Mouse (Mus musculus): ENCODE measurements around the gene Calb2. TPM values are rescaled to one million over a fixed set of nuclear protein-coding genes. Genes with fewer than 3 reads are reported as not detected.

The Calb2 gene
- polyA plus RNA-seq, 1 experiment from 2014 or later = 15.4 TPM

DNA sequence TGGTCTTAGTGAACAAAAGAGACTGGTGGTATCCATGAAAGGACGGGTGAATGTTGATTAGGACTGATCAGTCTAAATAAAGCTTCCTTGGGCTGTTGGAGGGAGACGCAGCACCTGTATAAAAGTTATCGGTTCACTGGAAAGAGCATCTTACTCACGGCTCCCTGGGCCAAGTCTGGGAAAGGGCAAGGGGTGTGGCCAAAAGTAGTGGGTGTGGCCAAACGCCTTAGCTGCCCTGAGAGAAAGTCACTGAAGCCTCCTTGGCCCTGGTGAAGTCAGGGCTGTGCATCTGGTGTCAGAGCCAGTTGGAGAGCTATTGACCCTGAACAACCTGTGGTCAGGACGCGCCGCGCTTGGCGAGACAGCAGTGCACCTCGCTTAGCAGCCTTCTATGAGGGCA lies 15.7 kb upstream of the Calb2 start:
- 18% methylated on average over 11 of the region's 11 CpGs for WGBS

DNA sequence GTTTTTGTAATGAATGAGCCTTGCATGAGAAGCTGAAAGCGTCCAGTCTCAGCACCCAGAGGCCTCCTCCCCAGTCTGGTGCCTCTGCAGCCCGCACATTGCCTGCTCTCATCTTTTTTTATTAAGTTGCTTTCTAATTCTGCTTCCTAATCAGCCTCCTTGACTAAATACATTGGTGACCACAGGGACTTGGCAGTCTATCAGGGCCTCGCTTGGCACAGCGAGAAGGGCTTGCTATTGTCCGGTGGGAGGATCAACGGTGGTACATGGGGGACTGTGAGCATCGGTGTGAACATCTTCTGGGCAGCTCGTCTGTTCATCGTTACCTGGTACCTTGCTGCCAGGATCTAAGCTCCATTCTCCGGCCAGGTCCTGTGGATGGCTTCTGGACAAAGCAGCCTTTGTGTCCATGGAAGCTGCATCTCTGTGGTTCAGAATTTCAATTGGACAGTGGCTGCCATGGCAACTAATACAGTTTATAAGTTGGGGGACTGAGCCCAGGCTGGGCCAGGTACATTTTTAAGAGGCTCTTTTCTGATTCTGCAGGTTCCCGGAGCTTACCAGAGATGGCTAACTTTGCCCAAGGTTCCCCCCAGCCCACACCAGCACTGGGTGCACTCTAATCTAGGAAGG lies 14.8 kb upstream of the Calb2 start:
- no peak overlapping the region for H3K9ac ChIP-seq (ENCODE audit: low read length)
- ATAC-seq (ENCODE audit: low read depth) = no peak
- H3K9me3 ChIP-seq (ENCODE audit: control insufficient read depth, low read length) = no peaks in the 10 kb centered on the region
- no peak overlapping the region for H3K4me2 ChIP-seq (ENCODE audit: low read depth, low read length)
- no peaks in the 10 kb centered on the region; the same call in 1 of the 2 replicates for H3K27me3 ChIP-seq (ENCODE audit: control insufficient read depth, insufficient read depth, low read depth, low read length)
- H3K4me1 ChIP-seq (replicated peaks; ENCODE audit: control insufficient read depth, insufficient read depth, low read length) = no peaks in the 10 kb centered on the region
- no peak overlapping the region for H3K4me3 ChIP-seq (ENCODE audit: low read length)
- no peaks in the 10 kb centered on the region for H3K36me3 ChIP-seq (ENCODE audit: control insufficient read depth, insufficient read depth, low read length)
- WGBS = 76% methylated on average over 11 of the region's 11 CpGs
- no peak overlapping the region for H3K27ac ChIP-seq (ENCODE audit: low read length)

More for the DNA sequence above, 15.7 kb upstream of the Calb2 start:
- no peak overlapping the region for H3K4me3 ChIP-seq (ENCODE audit: low read length)
- no peaks in the 10 kb centered on the region for H3K36me3 ChIP-seq (ENCODE audit: control insufficient read depth, insufficient read depth, low read length)
- no peaks in the 10 kb centered on the region; the same call in 1 of the 2 replicates for H3K27me3 ChIP-seq (ENCODE audit: control insufficient read depth, insufficient read depth, low read depth, low read length)
- no peak overlapping the region for H3K4me2 ChIP-seq (ENCODE audit: low read depth, low read length)
- no peak overlapping the region for H3K27ac ChIP-seq (ENCODE audit: low read length)
- no peaks in the 10 kb centered on the region for H3K9me3 ChIP-seq (ENCODE audit: control insufficient read depth, low read length)
- ATAC-seq (ENCODE audit: low read depth) = no peak
- no peaks in the 10 kb centered on the region for H3K4me1 ChIP-seq (replicated peaks; ENCODE audit: control insufficient read depth, insufficient read depth, low read length)
- H3K9ac ChIP-seq (ENCODE audit: low read length) = no peak overlapping the region

DNA sequence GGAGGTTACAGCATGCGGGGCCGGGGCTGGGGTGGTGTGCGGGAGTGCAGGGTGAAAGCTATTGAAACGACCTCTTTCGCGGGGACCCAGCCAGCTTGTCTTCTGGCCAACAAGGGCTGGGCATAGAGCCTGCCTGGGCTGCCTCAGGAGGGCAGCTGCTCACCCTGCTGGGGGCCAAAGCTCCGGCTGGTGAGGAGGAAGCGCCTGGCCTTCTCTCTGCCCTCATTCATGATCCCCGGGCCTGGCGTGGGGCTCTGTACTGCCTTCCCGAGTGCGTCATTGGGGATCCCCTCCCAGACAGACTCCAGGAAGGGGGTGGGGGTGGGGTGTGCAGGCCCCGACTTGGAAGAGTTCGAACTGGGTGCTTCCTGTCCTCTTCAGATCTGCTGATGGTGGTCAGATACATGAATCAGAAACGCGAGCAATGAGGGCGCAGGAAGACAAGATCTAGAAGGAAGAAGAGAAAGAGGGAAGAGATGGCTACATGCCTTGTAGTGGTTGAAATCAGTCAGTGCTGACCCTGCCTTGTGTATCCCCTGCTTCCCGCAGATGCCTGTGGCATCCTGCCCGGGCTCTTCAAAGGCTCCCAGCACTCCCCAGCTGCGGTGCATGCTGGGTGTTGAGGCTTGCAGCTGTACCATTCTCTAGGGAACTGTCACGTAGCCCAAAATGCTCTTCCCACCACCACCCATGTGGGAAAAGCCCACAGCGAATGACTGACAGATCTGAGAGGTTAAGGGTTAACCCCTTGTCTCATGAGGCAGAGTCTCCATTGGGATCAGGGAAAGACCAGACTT lies 9.5 kb upstream of the Calb2 start:
- Histone ChIP-seq H3K4me2 (ENCODE audit: low read depth, low read length) (peak overlapping the region; percentile 35), H3K27ac (ENCODE audit: low read length) (peak overlapping the region; percentile 67), H3K4me3 (ENCODE audit: low read length) (peak overlapping the region; percentile 13; the same call in 1 of the 2 replicates), H3K9ac (ENCODE audit: low read length) (peak overlapping the region; percentile 14; the same call in 1 of the 2 replicates), H3K4me1 (replicated peaks; ENCODE audit: control insufficient read depth, insufficient read depth, low read length) (0 out of 2 replicates have a peak, but pooled peaks cover 3% of the 10 kb centered on the region), H3K9me3 (ENCODE audit: control insufficient read depth, low read length) (no peaks in the 10 kb centered on the region), H3K36me3 (ENCODE audit: control insufficient read depth, insufficient read depth, low read length) (no peaks in the 10 kb centered on the region), H3K27me3 (ENCODE audit: control insufficient read depth, insufficient read depth, low read depth, low read length) (no peaks in the 10 kb centered on the region; the same call in 1 of the 2 replicates)
- peak; percentile 92 for ATAC-seq (ENCODE audit: low read depth)
- 14% methylated on average over 22 of the region's 22 CpGs for WGBS

DNA sequence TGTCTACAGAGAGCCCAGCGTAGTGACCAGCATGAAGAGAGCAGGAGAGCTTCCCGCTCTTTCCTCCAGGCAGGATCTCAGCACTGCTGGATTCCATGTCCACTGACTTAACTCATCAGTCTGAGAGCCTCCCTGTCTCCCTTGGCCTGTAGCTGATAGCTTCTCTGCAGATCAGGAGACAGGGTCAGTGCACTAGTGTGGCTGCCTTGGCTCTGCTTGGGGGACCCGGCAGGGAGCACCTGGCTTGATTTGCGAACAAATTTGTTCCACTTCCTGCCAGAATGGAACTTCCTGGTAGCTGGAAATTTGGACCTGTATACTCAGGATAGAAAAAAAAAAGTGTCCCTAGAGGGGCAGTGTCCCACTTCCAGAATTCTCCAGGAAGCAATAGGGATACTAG lies 6.8 kb upstream of the Calb2 start:
- H3K4me3 ChIP-seq (ENCODE audit: low read length) = no peak overlapping the region
- WGBS = 88% methylated on average over 4 of the region's 4 CpGs
- H3K9me3 ChIP-seq (ENCODE audit: control insufficient read depth, low read length) = no peaks in the 10 kb centered on the region
- no peaks in the 10 kb centered on the region for H3K36me3 ChIP-seq (ENCODE audit: control insufficient read depth, insufficient read depth, low read length)
- no peak overlapping the region for H3K9ac ChIP-seq (ENCODE audit: low read length)
- peaks cover 5% of the 10 kb centered on the region; the same call in 1 of the 2 replicates for H3K27me3 ChIP-seq (ENCODE audit: control insufficient read depth, insufficient read depth, low read depth, low read length)
- 0 out of 2 replicates have a peak, but pooled peaks cover 3% of the 10 kb centered on the region for H3K4me1 ChIP-seq (replicated peaks; ENCODE audit: control insufficient read depth, insufficient read depth, low read length)
- H3K4me2 ChIP-seq (ENCODE audit: low read depth, low read length) = no peak overlapping the region
- ATAC-seq (ENCODE audit: low read depth) = no peak
- H3K27ac ChIP-seq (ENCODE audit: low read length) = no peak overlapping the region

DNA sequence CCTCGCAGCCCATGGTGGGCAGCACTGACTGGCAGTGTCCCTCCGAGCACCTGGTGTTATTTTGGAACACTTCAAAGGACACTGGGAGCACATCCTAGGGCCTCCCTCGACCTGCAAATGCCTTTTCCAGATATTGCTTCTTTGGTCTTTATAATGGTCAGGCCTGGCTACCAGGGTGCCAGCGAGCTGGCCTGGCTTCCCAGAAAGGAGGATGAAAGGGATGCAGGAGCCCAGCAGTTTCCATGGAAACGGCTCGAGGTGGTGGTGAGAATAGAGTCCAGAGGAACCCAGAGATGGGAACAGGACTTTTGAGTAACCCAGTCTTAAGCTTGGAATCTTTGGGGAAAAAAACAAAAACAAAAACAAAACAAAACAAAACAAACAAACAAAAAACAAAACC lies 4.2 kb upstream of the Calb2 start:
- Histone ChIP-seq H3K4me3 (ENCODE audit: low read length) (no peak overlapping the region), H3K4me1 (replicated peaks; ENCODE audit: control insufficient read depth, insufficient read depth, low read length) (0 out of 2 replicates have a peak, but pooled peaks cover 4% of the 10 kb centered on the region), H3K27ac (ENCODE audit: low read length) (no peak overlapping the region), H3K9ac (ENCODE audit: low read length) (no peak overlapping the region), H3K9me3 (ENCODE audit: control insufficient read depth, low read length) (no peaks in the 10 kb centered on the region), H3K4me2 (ENCODE audit: low read depth, low read length) (no peak overlapping the region), H3K36me3 (ENCODE audit: control insufficient read depth, insufficient read depth, low read length) (no peaks in the 10 kb centered on the region), H3K27me3 (ENCODE audit: control insufficient read depth, insufficient read depth, low read depth, low read length) (peaks cover 22% of the 10 kb centered on the region)
- no peak for ATAC-seq (ENCODE audit: low read depth)
- 58% methylated on average over 6 of the region's 6 CpGs for WGBS

DNA sequence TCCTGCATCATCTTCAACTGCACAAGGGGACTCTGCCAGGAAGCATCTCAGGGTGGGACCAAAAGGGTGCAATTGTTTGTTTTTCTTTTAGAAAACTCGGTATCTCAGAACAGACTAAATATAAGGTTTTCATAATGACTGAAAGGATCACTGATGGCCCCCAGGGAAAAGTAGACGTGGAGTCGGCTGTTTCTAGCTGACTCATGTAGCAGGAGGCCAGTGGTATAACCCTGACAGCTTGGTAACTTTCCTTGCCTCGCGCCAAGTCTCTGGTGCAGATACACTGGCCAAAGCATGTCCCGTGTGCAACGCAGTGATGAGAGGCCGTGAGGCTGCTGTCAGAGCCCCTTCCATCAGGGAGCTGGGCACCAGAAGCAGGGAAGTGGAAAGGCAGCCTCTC lies 1.7 kb downstream of the Calb2 start:
- Histone ChIP-seq H3K4me3 (ENCODE audit: low read length) (no peak overlapping the region), H3K4me1 (replicated peaks; ENCODE audit: control insufficient read depth, insufficient read depth, low read length) (0 out of 2 replicates have a peak, but pooled peaks cover 4% of the 10 kb centered on the region), H3K36me3 (ENCODE audit: control insufficient read depth, insufficient read depth, low read length) (no peaks in the 10 kb centered on the region), H3K9me3 (ENCODE audit: control insufficient read depth, low read length) (no peaks in the 10 kb centered on the region), H3K4me2 (ENCODE audit: low read depth, low read length) (no peak overlapping the region), H3K9ac (ENCODE audit: low read length) (no peak overlapping the region), H3K27ac (ENCODE audit: low read length) (no peak overlapping the region), H3K27me3 (ENCODE audit: control insufficient read depth, insufficient read depth, low read depth, low read length) (peaks cover 24% of the 10 kb centered on the region)
- 66% methylated on average over 8 of the region's 8 CpGs for WGBS
- no peak for ATAC-seq (ENCODE audit: low read depth)

DNA sequence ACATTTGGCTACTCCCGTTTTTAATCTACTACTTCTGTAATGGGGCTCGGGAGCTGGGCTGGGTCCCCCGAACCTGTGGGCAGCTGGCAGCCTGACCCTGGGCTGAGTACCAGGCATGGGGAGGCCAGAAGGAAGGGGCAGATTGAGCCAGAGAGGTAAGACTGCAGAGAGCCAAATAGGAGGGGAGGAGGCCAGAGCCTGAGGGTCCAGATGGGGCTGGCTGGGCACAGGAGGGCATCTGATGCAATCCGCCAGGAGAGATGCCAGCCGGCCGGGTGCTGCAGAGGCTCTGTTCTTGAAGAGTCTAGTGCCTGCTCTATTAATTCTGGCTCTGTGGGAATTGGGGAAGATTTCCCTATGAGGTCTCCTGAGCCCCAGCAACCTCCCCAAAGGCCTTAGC lies 6.0 kb downstream of the Calb2 start:
- Histone ChIP-seq H3K36me3 (ENCODE audit: control insufficient read depth, insufficient read depth, low read length) (no peaks in the 10 kb centered on the region), H3K27me3 (ENCODE audit: control insufficient read depth, insufficient read depth, low read depth, low read length) (peaks cover under 1% of the 10 kb centered on the region; the same call in 1 of the 2 replicates), H3K27ac (ENCODE audit: low read length) (no peak overlapping the region), H3K9me3 (ENCODE audit: control insufficient read depth, low read length) (no peaks in the 10 kb centered on the region), H3K4me3 (ENCODE audit: low read length) (no peak overlapping the region), H3K9ac (ENCODE audit: low read length) (no peak overlapping the region), H3K4me1 (replicated peaks; ENCODE audit: control insufficient read depth, insufficient read depth, low read length) (no peaks in the 10 kb centered on the region), H3K4me2 (ENCODE audit: low read depth, low read length) (no peak overlapping the region)
- 68% methylated on average over 6 of the region's 6 CpGs for WGBS
- no peak for ATAC-seq (ENCODE audit: low read depth)

DNA sequence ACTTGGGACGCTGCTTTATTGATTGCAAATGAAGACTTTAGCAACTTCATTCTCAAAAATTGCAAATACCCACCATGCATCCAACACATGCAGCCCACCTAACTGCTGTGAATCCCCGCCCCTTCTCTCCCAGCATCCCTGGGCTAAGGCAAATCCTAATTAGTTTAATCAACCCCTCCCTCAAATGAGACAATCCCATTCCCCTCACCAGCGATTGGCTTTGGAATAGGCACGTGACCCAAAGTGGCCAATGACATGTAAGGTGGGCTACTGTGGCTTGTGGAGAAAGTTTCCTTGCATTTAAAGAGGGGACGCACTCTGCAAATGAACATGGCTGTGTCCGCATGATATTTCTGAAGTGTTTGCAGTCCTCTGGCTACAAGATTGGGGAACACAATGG lies 15.1 kb downstream of the Calb2 start:
- Histone ChIP-seq H3K4me3 (ENCODE audit: low read length) (no peak overlapping the region), H3K9me3 (ENCODE audit: control insufficient read depth, low read length) (no peaks in the 10 kb centered on the region), H3K27me3 (ENCODE audit: control insufficient read depth, insufficient read depth, low read depth, low read length) (no peaks in the 10 kb centered on the region), H3K4me1 (replicated peaks; ENCODE audit: control insufficient read depth, insufficient read depth, low read length) (peaks cover 3% of the 10 kb centered on the region; the same call in 1 of the 2 replicates), H3K9ac (ENCODE audit: low read length) (no peak overlapping the region), H3K27ac (ENCODE audit: low read length) (no peak overlapping the region), H3K4me2 (ENCODE audit: low read depth, low read length) (no peak overlapping the region), H3K36me3 (ENCODE audit: control insufficient read depth, insufficient read depth, low read length) (no peaks in the 10 kb centered on the region)
- no peak for ATAC-seq (ENCODE audit: low read depth)
- WGBS = 70% methylated on average over 6 of the region's 6 CpGs

DNA sequence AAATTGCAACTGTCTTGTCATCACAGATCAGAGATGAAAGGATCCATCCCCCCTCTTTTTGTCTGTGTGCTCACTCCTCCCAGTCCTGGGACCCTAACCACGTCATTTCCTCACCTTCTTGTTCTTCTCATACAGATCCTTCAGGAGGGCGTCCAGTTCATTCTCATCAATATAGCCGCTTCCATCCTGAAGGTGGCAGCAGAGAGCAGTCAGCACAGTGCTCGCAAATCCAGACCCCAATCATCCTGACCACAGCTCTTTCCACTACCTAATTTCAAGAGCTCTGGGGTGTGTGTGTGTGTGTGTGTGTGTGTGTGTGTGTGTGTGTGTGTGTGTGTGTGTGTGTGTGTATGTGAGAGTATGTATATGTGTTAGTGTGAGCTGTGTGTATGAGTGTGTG lies 22.5 kb downstream of the Calb2 start:
- no peak overlapping the region for H3K4me2 ChIP-seq (ENCODE audit: low read depth, low read length)
- peaks cover 10% of the 10 kb centered on the region; the same call in 1 of the 2 replicates for H3K4me1 ChIP-seq (replicated peaks; ENCODE audit: control insufficient read depth, insufficient read depth, low read length)
- H3K36me3 ChIP-seq (ENCODE audit: control insufficient read depth, insufficient read depth, low read length) = no peaks in the 10 kb centered on the region
- no peaks in the 10 kb centered on the region for H3K27me3 ChIP-seq (ENCODE audit: control insufficient read depth, insufficient read depth, low read depth, low read length)
- ATAC-seq (ENCODE audit: low read depth) = peak; percentile 59
- no peaks in the 10 kb centered on the region for H3K9me3 ChIP-seq (ENCODE audit: control insufficient read depth, low read length)
- no peak overlapping the region for H3K9ac ChIP-seq (ENCODE audit: low read length)
- no peak overlapping the region for H3K27ac ChIP-seq (ENCODE audit: low read length)
- no peak overlapping the region for H3K4me3 ChIP-seq (ENCODE audit: low read length)
- 2% methylated on average over 4 of the region's 4 CpGs for WGBS

Data from lung, embryonic 16.5 days (tissue).